Mouse (Mus musculus) splenic B cell, adult 2 months (primary cell): ENCODE results near the gene Jhy.

Experiments
- DNase-seq: peaks from one replicate; pipeline ENCODE4 v3.0.0-alpha.2; 2011; ENCODE audit warnings: low read depth, low spot score
- H3K27me3 ChIP-seq: 2 replicates; pipeline ENCODE4 v1.6.1; 2012; ENCODE audit warnings: mild to moderate bottlenecking, low read length, moderate library complexity, mixed read lengths; ENCODE audit not compliant: control insufficient read depth, poor library complexity, insufficient read depth, severe bottlenecking
- H3K36me3 ChIP-seq: 2 replicates; pipeline ENCODE4 v1.6.1; 2012; ENCODE audit warnings: mild to moderate bottlenecking, low read length, moderate library complexity, mixed read lengths; ENCODE audit not compliant: control insufficient read depth, poor library complexity, insufficient read depth, severe bottlenecking

Gene Jhy

DNA sequence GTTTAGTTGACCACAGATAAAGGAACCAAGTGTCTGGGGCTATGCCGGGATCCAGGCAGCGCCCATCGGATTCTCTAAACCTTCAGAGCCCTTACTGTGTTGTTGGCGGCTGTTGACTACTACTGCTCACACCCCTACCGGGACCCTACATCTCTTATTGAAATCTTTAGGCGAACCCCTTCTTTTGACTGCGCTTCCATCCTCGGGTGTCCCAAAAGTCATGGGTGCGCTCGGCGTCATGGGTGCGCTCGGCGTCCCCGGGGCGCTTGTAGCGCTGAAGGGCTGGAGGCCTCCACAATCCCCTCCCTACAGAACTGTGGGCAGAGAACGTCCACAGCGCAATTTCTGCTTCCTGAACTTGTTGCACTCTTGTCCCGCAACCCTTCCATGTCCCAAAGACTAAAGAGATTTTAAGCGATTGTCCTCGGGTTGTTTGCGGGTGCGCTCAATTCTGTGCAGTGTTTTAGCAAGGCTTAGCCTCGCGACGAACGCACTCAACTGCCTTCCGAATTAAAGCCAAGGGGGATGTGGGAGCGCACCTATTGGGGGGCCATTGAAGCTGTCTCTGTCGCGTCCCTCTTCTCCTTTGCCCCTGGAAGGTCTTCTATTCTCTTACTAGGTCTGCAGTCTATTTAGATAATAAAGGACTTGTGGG, 85.5 kb downstream of the Jhy start:
- no peaks in the 10 kb centered on the region; the same call in 1 of the 2 replicates for H3K27me3 ChIP-seq
- H3K36me3 ChIP-seq: no peaks in the 10 kb centered on the region
- no peak for DNase-seq

DNA sequence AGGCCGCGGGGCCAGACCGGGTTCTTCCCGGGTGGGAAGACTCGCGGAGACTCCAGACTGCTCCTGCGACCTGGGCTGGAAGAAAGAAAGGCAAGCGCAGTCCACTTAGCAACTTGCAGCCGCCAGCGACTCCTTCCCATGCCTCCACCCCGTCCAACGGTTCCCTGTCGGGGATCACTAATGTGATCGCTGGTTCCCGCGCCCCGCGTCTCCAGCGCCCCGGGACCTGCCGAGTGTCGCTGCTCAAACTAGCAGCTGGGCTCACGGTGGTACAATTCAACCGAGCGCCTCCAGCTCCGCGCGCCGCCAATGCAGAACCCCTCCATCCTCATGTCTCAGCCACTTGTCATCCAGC, 86.1 kb downstream of the Jhy start:
- Histone ChIP-seq H3K36me3 (no peaks in the 10 kb centered on the region), H3K27me3 (no peaks in the 10 kb centered on the region; the same call in 1 of the 2 replicates)
- DNase-seq: no peak

DNA sequence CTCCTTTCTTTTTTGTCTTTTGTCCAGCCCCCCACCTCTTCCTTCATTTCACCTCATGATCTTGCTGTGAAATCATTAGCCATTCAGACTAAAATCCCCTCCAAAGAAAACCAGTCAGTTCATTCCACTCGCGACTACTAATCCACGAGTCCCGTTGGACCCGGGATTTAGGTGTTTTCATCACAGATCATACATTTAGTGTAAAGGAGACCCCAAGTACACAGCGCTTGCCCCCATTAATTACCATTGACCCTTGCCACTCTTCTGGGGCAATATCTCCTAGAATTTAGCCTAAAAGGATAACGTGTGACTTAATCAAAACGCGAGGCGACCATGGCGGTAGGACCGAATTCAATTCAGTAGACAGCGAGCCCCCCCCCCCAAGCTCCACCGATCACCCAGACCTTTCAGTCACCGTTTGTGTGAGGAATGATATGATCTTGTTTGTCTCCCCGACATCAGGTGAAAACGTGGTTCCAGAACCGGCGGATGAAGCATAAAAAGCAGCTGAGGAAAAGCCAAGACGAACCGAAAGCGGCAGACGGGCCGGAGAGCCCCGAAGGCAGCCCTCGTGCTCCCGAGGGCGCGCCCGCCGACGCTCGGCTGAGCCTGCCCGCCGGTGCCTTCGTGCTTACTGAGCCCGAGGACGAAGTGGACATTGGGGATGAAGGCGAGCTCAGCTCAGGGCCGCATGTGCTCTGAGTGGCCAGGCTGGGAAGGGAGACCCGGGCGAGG, 86.6 kb downstream of the Jhy start:
- Histone ChIP-seq H3K36me3 (no peaks in the 10 kb centered on the region), H3K27me3 (no peaks in the 10 kb centered on the region; the same call in 1 of the 2 replicates)
- DNase-seq: no peak

DNA sequence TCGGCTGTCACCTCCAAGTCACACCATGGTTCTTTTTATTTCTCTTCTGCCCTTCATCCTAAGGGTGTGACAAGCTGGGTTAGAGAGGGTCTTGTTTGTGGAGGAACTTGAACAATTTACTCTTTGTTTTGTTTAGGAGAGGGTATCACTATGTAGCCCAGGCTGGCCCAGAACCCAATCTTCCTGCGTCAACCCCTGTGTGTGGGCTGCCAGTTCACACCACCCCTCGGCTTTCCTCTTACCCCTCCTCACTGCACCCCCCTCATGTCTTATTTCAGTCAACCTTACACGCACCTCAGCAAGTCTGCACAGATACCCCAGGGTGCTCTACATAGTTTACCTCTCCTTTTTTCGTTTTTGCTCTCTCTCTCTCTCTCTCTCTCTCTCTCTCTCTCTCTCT, 87.2 kb downstream of the Jhy start:
- no peak for DNase-seq

DNA sequence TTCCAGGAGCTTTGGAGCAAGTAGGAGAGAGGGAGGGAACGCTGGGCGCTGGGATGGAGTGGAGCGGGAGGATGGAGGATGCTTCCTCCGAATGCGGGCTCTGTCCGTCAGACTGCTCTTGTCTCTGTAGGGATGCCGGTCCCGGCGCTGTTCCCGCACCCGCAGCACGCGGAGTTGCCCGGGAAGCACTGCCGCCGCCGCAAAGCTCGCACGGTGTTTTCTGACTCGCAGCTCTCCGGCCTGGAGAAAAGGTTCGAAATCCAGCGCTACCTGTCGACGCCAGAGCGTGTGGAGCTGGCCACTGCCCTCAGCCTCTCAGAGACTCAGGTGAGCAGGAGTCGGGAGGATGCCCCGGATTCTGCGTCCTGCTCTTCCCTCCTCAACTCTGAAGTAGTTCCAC, 87.8 kb downstream of the Jhy start:
- no peaks in the 10 kb centered on the region; the same call in 1 of the 2 replicates for H3K27me3 ChIP-seq
- no peak for DNase-seq
- H3K36me3 ChIP-seq: no peaks in the 10 kb centered on the region

More for the DNA sequence above, 87.2 kb downstream of the Jhy start:
- Histone ChIP-seq H3K27me3 (no peaks in the 10 kb centered on the region; the same call in 1 of the 2 replicates), H3K36me3 (no peaks in the 10 kb centered on the region)

DNA sequence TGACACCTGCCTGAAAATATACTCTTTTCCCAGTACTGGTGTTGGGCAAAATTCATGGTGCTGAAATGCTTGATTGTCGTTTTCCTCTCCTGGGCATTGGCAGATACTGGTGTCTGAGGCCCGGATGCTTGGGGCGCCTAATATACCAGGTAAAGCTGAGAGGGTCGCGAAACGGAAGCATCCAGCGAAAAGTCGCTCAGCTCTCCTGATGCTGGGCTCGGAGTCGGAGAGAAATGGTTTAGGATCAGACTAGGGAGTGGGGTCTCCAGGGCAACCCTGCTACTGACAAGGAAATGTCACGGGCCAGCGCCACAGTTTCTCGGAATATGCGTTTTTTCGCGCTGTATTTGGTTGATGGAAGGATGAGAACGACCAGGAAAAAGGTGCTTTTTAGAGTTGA, 88.5 kb downstream of the Jhy start:
- Histone ChIP-seq H3K36me3 (no peaks in the 10 kb centered on the region), H3K27me3 (no peaks in the 10 kb centered on the region; the same call in 1 of the 2 replicates)
- no peak for DNase-seq

DNA sequence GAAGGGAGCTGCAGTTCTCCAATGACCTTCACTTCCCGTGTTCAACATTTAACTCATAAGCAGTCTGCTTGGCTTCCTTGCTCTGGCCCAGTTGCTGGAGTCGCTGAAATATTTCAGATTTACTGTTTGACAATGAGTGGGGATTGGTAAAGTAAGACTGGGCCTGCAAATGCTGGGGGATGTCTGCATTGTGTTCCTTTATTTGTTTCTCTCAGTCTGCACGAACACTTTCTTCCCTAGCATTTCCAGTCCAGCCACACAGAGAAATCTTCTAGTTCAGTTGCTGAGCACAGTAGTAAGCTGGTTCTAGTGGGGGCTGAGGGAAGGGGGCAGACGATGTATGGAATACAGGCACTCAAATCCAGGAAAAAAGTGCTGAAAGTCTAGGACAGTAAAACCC, 89.0 kb downstream of the Jhy start:
- H3K36me3 ChIP-seq: no peaks in the 10 kb centered on the region
- no peak for DNase-seq
- H3K27me3 ChIP-seq: no peaks in the 10 kb centered on the region; the same call in 1 of the 2 replicates

DNA sequence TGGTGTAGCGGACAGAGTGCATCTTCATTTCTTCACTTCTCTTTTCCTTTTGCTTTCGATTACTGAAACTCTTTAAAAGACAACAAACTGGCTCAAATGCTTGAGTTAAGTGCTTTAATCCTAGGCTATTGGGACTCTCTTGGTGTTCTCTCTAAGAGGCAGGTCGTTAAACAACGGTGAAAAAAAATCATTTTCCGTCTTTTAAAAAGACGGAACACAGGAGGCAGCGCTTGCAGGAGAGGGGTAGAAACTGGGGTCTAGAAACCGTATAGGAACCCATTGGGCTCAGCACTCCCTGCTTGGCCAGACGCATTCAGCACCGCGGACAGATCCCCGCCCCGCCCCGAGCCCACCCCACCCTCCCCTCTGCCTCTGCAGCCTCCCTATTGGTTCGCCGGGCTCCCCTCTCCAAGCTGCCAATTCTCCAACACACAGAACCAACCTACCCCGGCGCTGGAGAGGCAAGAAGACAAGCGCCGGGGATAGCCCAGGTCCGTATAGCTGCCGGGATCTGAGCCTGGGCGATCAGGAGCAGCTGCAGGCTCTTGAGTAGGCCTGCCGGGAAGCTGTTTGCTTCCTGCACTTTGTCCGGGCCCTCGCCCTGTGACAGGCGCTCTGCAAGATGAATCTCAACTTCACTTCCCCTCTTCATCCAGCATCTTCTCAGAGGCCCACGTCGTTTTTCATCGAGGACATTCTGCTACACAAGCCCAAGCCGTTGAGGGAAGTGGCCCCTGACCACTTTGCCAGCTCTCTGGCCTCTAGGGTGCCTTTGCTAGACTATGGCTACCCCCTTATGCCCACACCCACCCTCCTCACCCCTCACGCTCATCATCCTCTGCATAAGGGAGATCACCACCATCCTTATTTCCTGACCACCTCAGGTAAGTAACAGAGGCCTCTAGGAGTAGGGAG, 90.1 kb downstream of the Jhy start, which contains the start of gene Bsx:
Bsx (plus strand) TSS at position 572 of the 915 bp plus-strand sequence.
- Histone ChIP-seq H3K36me3 (no peaks in the 10 kb centered on the region), H3K27me3 (no peaks in the 10 kb centered on the region; the same call in 1 of the 2 replicates)
- DNase-seq: no peak

DNA sequence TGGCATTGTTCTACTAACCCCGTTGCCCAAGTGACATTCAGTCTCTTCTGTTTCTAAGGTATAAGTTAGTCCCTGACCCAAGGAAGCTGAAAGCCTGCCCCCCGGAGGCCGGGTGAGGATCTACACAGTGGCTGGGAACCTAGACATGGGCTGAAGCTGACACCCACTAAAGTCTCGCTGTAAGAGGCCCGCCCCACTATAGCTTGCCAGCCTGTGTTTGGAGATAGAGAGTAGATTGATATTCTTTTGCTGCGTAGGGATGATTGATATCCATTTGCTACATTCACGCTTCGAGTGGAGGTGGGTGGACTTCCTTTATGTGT, 91.8 kb downstream of the Jhy start:
- DNase-seq: no peak
- Histone ChIP-seq H3K36me3 (no peaks in the 10 kb centered on the region), H3K27me3 (no peaks in the 10 kb centered on the region; the same call in 1 of the 2 replicates)

DNA sequence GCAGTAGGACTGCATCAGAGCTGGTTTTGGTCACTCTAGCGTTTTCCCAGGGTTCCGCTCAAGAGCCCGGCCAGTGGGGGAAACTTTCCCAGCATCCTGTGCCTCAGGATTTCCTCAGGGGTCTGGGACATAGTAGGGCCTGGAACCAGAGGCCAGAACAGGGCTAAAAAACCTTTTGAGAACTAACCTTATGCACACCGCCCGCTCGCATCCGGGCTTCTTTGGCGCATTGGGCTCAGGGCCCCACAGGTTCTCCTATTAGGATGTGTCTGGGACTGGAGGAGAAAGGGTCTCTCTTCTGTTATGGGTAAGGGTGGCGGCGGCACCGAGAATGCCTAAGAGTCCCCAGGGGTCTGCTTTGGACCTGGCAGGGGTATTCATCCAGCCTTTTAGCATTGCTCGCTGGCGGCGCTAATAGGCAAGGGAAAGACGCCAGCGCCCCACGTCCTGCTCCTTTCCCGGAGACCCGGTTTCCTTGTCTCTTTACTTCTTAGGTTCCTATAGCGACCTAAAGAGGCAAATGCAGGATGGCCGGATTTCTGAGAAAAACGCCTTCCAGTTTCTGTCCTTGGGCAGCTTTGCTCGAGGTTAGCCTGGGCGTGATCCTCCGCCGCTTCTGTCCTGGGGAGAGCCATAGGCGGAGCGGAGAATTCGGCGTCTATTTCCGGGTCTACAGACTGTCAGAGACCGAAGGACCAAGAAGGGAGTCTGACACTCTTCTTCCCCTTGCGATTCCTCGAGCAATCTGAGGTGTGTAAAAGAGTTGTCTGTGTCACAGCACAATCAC, 92.4 kb downstream of the Jhy start:
- H3K36me3 ChIP-seq: no peaks in the 10 kb centered on the region
- H3K27me3 ChIP-seq: no peaks in the 10 kb centered on the region; the same call in 1 of the 2 replicates
- no peak for DNase-seq

DNA sequence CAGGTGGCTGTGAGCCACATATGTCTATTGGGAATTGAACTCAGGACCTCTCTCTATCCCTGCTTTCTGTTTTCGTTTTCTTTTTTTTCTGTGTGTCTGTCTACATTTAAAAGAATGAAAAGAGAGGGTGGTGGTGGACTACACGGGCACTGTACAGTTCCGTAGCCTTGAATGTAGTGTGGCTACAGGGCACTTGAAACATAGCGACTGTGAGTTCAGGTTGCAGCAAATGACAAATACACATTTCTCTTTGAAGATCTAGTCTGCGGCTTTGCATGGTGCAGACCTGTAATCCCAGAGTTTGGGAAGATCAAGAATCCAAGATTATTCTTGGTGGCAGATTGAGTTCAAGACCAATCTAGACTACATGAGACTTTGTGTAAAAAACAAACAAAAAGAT, 93.6 kb downstream of the Jhy start:
- no peaks in the 10 kb centered on the region for H3K27me3 ChIP-seq
- no peaks in the 10 kb centered on the region for H3K36me3 ChIP-seq
- no peak for DNase-seq

DNA sequence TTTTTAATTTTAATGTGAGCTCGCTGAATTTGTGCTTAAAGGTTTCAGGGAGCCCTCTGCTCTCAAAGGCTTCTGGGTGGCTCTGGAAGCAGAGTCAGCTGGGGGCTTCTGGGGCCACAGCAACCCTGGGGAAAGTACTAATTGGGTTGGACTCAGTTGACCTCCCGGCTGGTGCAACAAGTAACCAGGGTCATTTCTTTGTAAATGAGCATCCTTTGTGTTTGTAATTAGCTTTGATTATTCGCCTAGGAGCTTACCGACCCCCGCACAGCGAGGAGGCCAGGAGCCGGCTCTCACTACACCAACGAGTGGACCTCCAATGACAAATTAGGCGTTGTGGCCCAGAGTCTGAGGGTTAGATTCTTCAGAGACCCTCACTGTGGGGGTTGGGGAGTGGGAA, 104.7 kb downstream of the Jhy start:
- no peaks in the 10 kb centered on the region for H3K36me3 ChIP-seq
- no peaks in the 10 kb centered on the region for H3K27me3 ChIP-seq
- DNase-seq: no peak

DNA sequence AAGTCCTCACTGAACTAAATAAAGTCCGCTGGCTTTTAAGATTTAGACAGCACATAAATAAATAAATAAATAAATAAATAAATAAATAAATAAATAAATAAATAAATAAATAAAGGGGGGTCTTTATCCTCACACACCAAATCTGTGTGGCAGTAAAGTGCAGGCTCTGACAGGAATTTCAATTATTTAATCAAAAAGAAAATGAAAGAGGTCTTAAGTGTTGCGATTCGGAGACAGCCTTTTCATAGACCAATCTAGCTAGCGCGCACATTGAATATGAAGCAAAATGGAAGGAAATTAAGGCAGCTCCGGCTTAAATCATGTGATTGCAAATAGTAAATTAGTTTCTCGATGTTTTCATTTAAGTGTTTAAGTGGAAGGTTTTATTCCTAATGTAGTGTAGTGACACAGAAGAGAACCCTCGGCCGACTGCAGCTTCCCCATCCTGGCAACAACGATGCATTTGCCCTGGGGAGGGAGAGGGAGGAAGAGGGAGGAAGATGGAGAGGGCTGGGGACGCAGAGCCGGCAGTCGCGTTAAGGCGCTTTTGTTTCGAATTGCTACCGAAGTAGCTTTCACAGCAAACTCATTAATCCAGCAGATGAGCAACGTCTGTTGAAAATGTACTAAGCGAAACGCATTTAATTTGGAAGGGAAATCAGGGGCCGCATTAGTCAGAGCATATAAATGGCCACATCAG, 105.3 kb downstream of the Jhy start:
- DNase-seq: no peak
- no peaks in the 10 kb centered on the region for H3K36me3 ChIP-seq

DNA sequence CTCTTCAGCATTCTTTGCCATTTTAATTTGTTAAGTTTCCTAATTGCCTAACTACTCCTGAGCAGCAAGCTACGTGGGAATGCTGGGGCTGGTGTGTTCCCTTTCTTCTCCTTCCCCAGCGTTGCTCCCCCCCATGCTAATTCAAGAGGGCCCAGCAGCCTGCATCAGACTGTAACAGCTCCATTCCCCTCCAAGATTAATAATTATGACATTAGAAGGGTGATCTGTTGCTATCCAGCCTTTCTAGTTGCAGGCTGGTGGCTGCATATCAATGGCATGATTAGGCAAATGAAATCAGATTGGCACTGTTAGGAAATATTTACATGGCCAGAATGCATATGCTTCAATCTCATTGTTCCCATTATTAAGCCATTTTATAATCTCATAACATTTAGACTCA, 112.4 kb downstream of the Jhy start:
- no peak for DNase-seq
- H3K27me3 ChIP-seq: no peaks in the 10 kb centered on the region
- H3K36me3 ChIP-seq: no peaks in the 10 kb centered on the region

More for the DNA sequence above, 105.3 kb downstream of the Jhy start:
- no peaks in the 10 kb centered on the region for H3K27me3 ChIP-seq
